Mouse (Mus musculus) lung, embryonic 16.5 days (tissue): ENCODE data around the gene Krtap2-4. TPM values are rescaled to one million over a fixed set of nuclear protein-coding genes. Genes with fewer than 3 reads are reported as not detected.
"Not testable (repeated sequence)": the region's sequence is repeated elsewhere in the genome, so short reads cannot be mapped to it uniquely, and the experiment has no call there.

Experiments used
- ATAC-seq: fragments of 200-750 bp; cut with Nextera tagmentation; 2 replicates; pipeline ENCODE4 v1.8.0; 2017; ENCODE audit warnings: low read depth, mild to moderate bottlenecking, moderate library complexity
- H3K27ac ChIP-seq: fragments of 300-500 bp; sonication (generic); 2 replicates; pipeline ENCODE4 v1.5.1; 2014; ENCODE audit warnings: mild to moderate bottlenecking, control low read depth, low read length
- H3K27me3 ChIP-seq: fragments of 300-500 bp; sonication (generic); 2 replicates; pipeline ENCODE4 v1.6.1; 2014; ENCODE audit warnings: low read depth, low read length, mixed read lengths; ENCODE audit not compliant: control insufficient read depth, insufficient read depth
- H3K36me3 ChIP-seq: fragments of 300-500 bp; sonication (generic); 2 replicates; pipeline ENCODE4 v1.6.1; 2014; ENCODE audit warnings: low read length; ENCODE audit not compliant: control insufficient read depth, insufficient read depth
- H3K4me1 ChIP-seq: fragments of 300-500 bp; sonication (generic); replicated peaks from 2 replicates; pipeline ENCODE4 v1.6.1; 2014; ENCODE audit warnings: low read length, mixed read lengths; ENCODE audit not compliant: control insufficient read depth, insufficient read depth
- H3K4me2 ChIP-seq: fragments of 300-500 bp; sonication (generic); 2 replicates; pipeline ENCODE4 v1.6.1; 2014; ENCODE audit warnings: low read depth, low read length, control low read depth
- H3K4me3 ChIP-seq: fragments of 300-500 bp; sonication (generic); 2 replicates; pipeline ENCODE4 v1.5.1; 2014; ENCODE audit warnings: mild to moderate bottlenecking, low read length, control low read depth
- H3K9ac ChIP-seq: fragments of 300-500 bp; sonication (generic); 2 replicates; pipeline ENCODE4 v1.6.1; 2014; ENCODE audit warnings: low read length, control low read depth
- H3K9me3 ChIP-seq: fragments of 300-500 bp; sonication (generic); 2 replicates; pipeline ENCODE4 v1.6.1; 2016; ENCODE audit warnings: low read length; ENCODE audit not compliant: control insufficient read depth
- WGBS: fragments of 180-500 bp; shearing (Covaris S2); extraction: QIAGEN DNeasy Blood & Tissue Kit; methylation state at CpG from one replicate; pipeline ENCODE4 v1.1.7; 2014; 5-methylcytosine and 5-hydroxymethylcytosine counted together
- polyA plus RNA-seq: library from polyadenylated mRNA; unstranded; fragments of >200 nt; fragmentation: Nextera tagmentation; extraction: Ambion mirVana; gene quantifications from 2 replicates; pipeline ENCODE4 v1.2.1, GENCODE M21; 2015

Krtap2-4 gene
- polyA plus RNA-seq, 1 experiment from 2014 or later, result not detected

- H3K4me1 ChIP-seq, H3K9ac ChIP-seq, ATAC-seq, H3K27ac ChIP-seq, H3K27me3 ChIP-seq, H3K4me3 ChIP-seq, H3K4me2 ChIP-seq, H3K36me3 ChIP-seq, H3K9me3 ChIP-seq: not testable (repeated sequence)
- 58% methylated on average over 6 of the region's 6 CpGs for WGBS
Observed at GRCm38 (mm10) chr11:99597742-99598141, 16.9 kb downstream of the Krtap2-4 start, which contains the start of gene Krtap9-3. Gene Krtap9-3, minus strand, starts transcription at chr11:99598105.

- 69% methylated on average over 6 of the region's 6 CpGs for WGBS
Observed at GRCm38 (mm10) chr11:99590981-99591380, 23.7 kb downstream of the Krtap2-4 start, which contains the start of gene Krtap1-3. Gene Krtap1-3, minus strand, starts transcription at chr11:99591339.

GRCm38 (mm10) chr11:99585096-99585495, 29.6 kb downstream of the Krtap2-4 start:
- H3K4me1 ChIP-seq, result no peaks in the 10 kb centered on the region
- no peaks in the 10 kb centered on the region for H3K36me3 ChIP-seq
- no peaks in the 10 kb centered on the region for H3K27me3 ChIP-seq
- 71% methylated on average over 7 of the region's 7 CpGs for WGBS
- H3K9ac ChIP-seq, result no peak overlapping the region
- ATAC-seq, result no peak
- H3K27ac ChIP-seq, result no peak overlapping the region
- H3K4me3 ChIP-seq, result no peak overlapping the region
- no peaks in the 10 kb centered on the region for H3K9me3 ChIP-seq
- no peak overlapping the region for H3K4me2 ChIP-seq

More at GRCm38 (mm10) chr11:99590981-99591380, 23.7 kb downstream of the Krtap2-4 start, which contains the start of gene Krtap1-3:
- Histone ChIP-seq H3K4me3 (no peak within 1 kb of the TSS), H3K36me3 (no peaks in the 10 kb centered on the region), H3K4me2 (no peak within 1 kb of the TSS), H3K9me3 (no peaks in the 10 kb centered on the region), H3K27ac (no peak within 1 kb of the TSS), H3K27me3 (no peaks in the 10 kb centered on the region), H3K9ac (no peak within 1 kb of the TSS), H3K4me1 (no peaks in the 10 kb centered on the region)
- no peak for ATAC-seq

- WGBS, result 79% methylated on average over 5 of the region's 5 CpGs
- no peak within 1 kb of the TSS for H3K4me3 ChIP-seq
- no peaks in the 10 kb centered on the region for H3K36me3 ChIP-seq
- H3K4me2 ChIP-seq, result no peak within 1 kb of the TSS
- no peak within 1 kb of the TSS for H3K27ac ChIP-seq
- no peak for ATAC-seq
- no peaks in the 10 kb centered on the region for H3K4me1 ChIP-seq
- no peaks in the 10 kb centered on the region for H3K9me3 ChIP-seq
- no peak within 1 kb of the TSS for H3K9ac ChIP-seq
- no peaks in the 10 kb centered on the region for H3K27me3 ChIP-seq
Observed at GRCm38 (mm10) chr11:99583245-99583704, 31.4 kb downstream of the Krtap2-4 start, which contains the start of gene Krtap1-4. Gene Krtap1-4, minus strand, starts transcription at chr11:99583654.

- WGBS, result 53% methylated on average over 6 of the region's 6 CpGs
- no peak overlapping the region for H3K4me2 ChIP-seq
- no peaks in the 10 kb centered on the region for H3K36me3 ChIP-seq
- H3K27ac ChIP-seq, result no peak overlapping the region
- H3K4me3 ChIP-seq, result no peak overlapping the region
- ATAC-seq, result no peak
- no peak overlapping the region for H3K9ac ChIP-seq
- no peaks in the 10 kb centered on the region for H3K9me3 ChIP-seq
- no peaks in the 10 kb centered on the region for H3K4me1 ChIP-seq
- no peaks in the 10 kb centered on the region for H3K27me3 ChIP-seq
Observed at GRCm38 (mm10) chr11:99581564-99581963, 33.1 kb downstream of the Krtap2-4 start.

GRCm38 (mm10) chr11:99581051-99581450, 33.6 kb downstream of the Krtap2-4 start:
- ATAC-seq, result no peak
- H3K27me3 ChIP-seq, result no peaks in the 10 kb centered on the region
- no peaks in the 10 kb centered on the region for H3K36me3 ChIP-seq
- H3K4me2 ChIP-seq, result no peak overlapping the region
- H3K9ac ChIP-seq, result no peak overlapping the region
- no peak overlapping the region for H3K4me3 ChIP-seq
- WGBS, result 64% methylated on average over 5 of the region's 5 CpGs
- H3K4me1 ChIP-seq, result no peaks in the 10 kb centered on the region
- no peaks in the 10 kb centered on the region for H3K9me3 ChIP-seq
- no peak overlapping the region for H3K27ac ChIP-seq

- Histone ChIP-seq H3K4me1 (no peaks in the 10 kb centered on the region), H3K9me3 (no peaks in the 10 kb centered on the region), H3K36me3 (no peaks in the 10 kb centered on the region), H3K27ac (no peak within 1 kb of the TSS), H3K4me3 (no peak within 1 kb of the TSS), H3K9ac (no peak within 1 kb of the TSS), H3K4me2 (no peak within 1 kb of the TSS), H3K27me3 (no peaks in the 10 kb centered on the region)
- WGBS, result 83% methylated on average over 6 of the region's 6 CpGs
- ATAC-seq, result no peak
Observed at GRCm38 (mm10) chr11:99580636-99581035, 34.0 kb downstream of the Krtap2-4 start, which contains the start of gene Krtap1-5. Gene Krtap1-5, minus strand, starts transcription at chr11:99581016.

GRCm38 (mm10) chr11:99574106-99574505, 40.5 kb downstream of the Krtap2-4 start:
- peak; percentile 70; the same call in 1 of the 2 replicates for ATAC-seq
- no peak overlapping the region for H3K4me3 ChIP-seq
- H3K4me2 ChIP-seq, result peak overlapping the region; percentile 39
- no peak overlapping the region for H3K27ac ChIP-seq
- WGBS, result 1% methylated on average over 7 of the region's 7 CpGs
- no peaks in the 10 kb centered on the region for H3K9me3 ChIP-seq
- H3K9ac ChIP-seq, result peak overlapping the region; percentile 49; the same call in 1 of the 2 replicates
- H3K27me3 ChIP-seq, result no peaks in the 10 kb centered on the region
- 0 out of 2 replicates have a peak, but pooled peaks cover 2% of the 10 kb centered on the region for H3K4me1 ChIP-seq
- no peaks in the 10 kb centered on the region for H3K36me3 ChIP-seq

- H3K9ac ChIP-seq, result no peak overlapping the region
- no peaks in the 10 kb centered on the region for H3K27me3 ChIP-seq
- no peaks in the 10 kb centered on the region for H3K36me3 ChIP-seq
- 0 out of 2 replicates have a peak, but pooled peaks cover 2% of the 10 kb centered on the region for H3K4me1 ChIP-seq
- no peak overlapping the region for H3K4me2 ChIP-seq
- H3K4me3 ChIP-seq, result no peak overlapping the region
- ATAC-seq, result no peak
- no peaks in the 10 kb centered on the region for H3K9me3 ChIP-seq
- 54% methylated on average over 4 of the region's 4 CpGs for WGBS
- H3K27ac ChIP-seq, result no peak overlapping the region
Observed at GRCm38 (mm10) chr11:99573164-99573563, 41.5 kb downstream of the Krtap2-4 start.
